ENCODE assay signal across 10 mouse cellular contexts in genomic region chr17:56608699-56609098, GRCm38 (mm10). TPM values are rescaled to one million over a fixed set of nuclear protein-coding genes. Genes with fewer than 3 reads are reported as not detected.
DNase-seq lines count a peak whose midpoint lies in the region; ATAC-seq and TF ChIP-seq lines count a peak whose summit lies in the region.
"Had no signal": no experiment of that assay in that cellular context is flagged by ENCODE, and none has a peak within 500 bp of the region (broad histone marks: within the 10 kb centered on the region; RNA-seq: fewer than 3 reads in every experiment).

No protein-coding gene starts in this region.

- peaks cover 42% of the 10 kb centered on the region for H3K36me3 ChIP-seq in heart, embryonic 12.5 days
- peaks cover 40% of the 10 kb centered on the region for H3K36me3 ChIP-seq in ES-E14 (ENCODE audit: control insufficient read depth, insufficient read depth, low read length, poor library complexity, severe bottlenecking)
- H3K36me3 ChIP-seq in forebrain, postnatal 0 days (ENCODE audit: insufficient read depth): peaks cover 38% of the 10 kb centered on the region
- H3K36me3 ChIP-seq in liver, postnatal 0 days (replicated peaks; ENCODE audit: insufficient read depth, low read length): peaks cover 38% of the 10 kb centered on the region

- peak overlapping the region; percentile 69 for H3K4me3 ChIP-seq in heart, embryonic 12.5 days
- peak overlapping the region; percentile 74 to 79; a peak in 3 of 4 replicates for H3K4me3 ChIP-seq in ES-E14 (ENCODE audit: insufficient read depth in 1 of 2, low read depth in 1 of 2, low read length in 2 of 2, poor library complexity in 1 of 2, severe bottlenecking in 1 of 2)
- H3K4me3 ChIP-seq in forebrain, postnatal 0 days (ENCODE audit: low read depth, low read length): peak overlapping the region; percentile 47
- peak overlapping the region; percentile 77 for H3K4me3 ChIP-seq in liver, postnatal 0 days (ENCODE audit: low read depth, low read length)

- peak overlapping the region; percentile 80; the same call in 1 of the 2 replicates for H3K27ac ChIP-seq in heart, embryonic 12.5 days (ENCODE audit: poor library complexity, severe bottlenecking)
- no peak overlapping the region for H3K27ac ChIP-seq in ES-E14 (ENCODE audit: insufficient read depth, low read depth, low read length, poor library complexity, severe bottlenecking)
- H3K27ac ChIP-seq in forebrain, postnatal 0 days (ENCODE audit: low read depth, low read length): 0 out of 2 replicates have a peak overlapping the region, but pooled peaks have one; percentile 35
- H3K27ac ChIP-seq in liver, postnatal 0 days (ENCODE audit: low read depth): peak overlapping the region; percentile 90

- intact Hi-C loops in heart, postnatal 14 days (cut with DNase I): no loop called here

- peak overlapping the region; percentile 93 for H3K9ac ChIP-seq in heart, embryonic 12.5 days
- H3K9ac ChIP-seq in ES-E14 (ENCODE audit: insufficient read depth, low read depth, low read length, poor library complexity, severe bottlenecking): peak overlapping the region; percentile 88
- peak overlapping the region; percentile 74 for H3K9ac ChIP-seq in forebrain, postnatal 0 days
- H3K9ac ChIP-seq in liver, postnatal 0 days (replicated peaks): peak overlapping the region; percentile 81

- no peaks in the 10 kb centered on the region for H3K27me3 ChIP-seq in heart, embryonic 12.5 days (replicated peaks)
- H3K27me3 ChIP-seq in forebrain, postnatal 0 days (ENCODE audit: insufficient read depth, low read length): no peaks in the 10 kb centered on the region
- H3K27me3 ChIP-seq in liver, postnatal 0 days (ENCODE audit: insufficient read depth, low read length): no peaks in the 10 kb centered on the region
- H3K27me3 ChIP-seq: Patski had no signal

- in situ Hi-C loops in ES-E14 (cut with MboI; ENCODE audit: low sequenced_read_pairs in 2 of 2, unreplicated experiment in 2 of 2): no loop called here

- ATAC-seq in heart, embryonic 12.5 days (ENCODE audit: insufficient number of reproducible peaks, low FRiP score): no peak
- ATAC-seq in forebrain, postnatal 0 days: no peak
- no peak for ATAC-seq in liver, postnatal 0 days

- no peak for TF ChIP-seq EP300 in liver, postnatal 0 days (IDR thresholded peaks at IDR 0.05; ENCODE audit: low read depth)

- peaks cover 34% of the 10 kb centered on the region for H3K4me1 ChIP-seq in heart, embryonic 12.5 days (replicated peaks)
- H3K4me1 ChIP-seq in ES-E14 (ENCODE audit: control insufficient read depth in 2 of 2, insufficient read depth in 2 of 2, low read length in 2 of 2, poor library complexity in 1 of 2): peaks cover 7 to 10% of the 10 kb centered on the region in 2 experiments
- H3K4me1 ChIP-seq in forebrain, postnatal 0 days (ENCODE audit: insufficient read depth): peaks cover 15% of the 10 kb centered on the region
- peaks cover 31% of the 10 kb centered on the region for H3K4me1 ChIP-seq in liver, postnatal 0 days (ENCODE audit: insufficient read depth)

- WGBS in heart, embryonic 12.5 days: 47% methylated on average over 5 of the region's 5 CpGs
- 58% methylated on average over 5 of the region's 5 CpGs for WGBS in forebrain, postnatal 0 days
- WGBS in liver, postnatal 0 days (ENCODE audit: insufficient replicate concordance): 34% methylated on average over 5 of the region's 5 CpGs

- peak overlapping the region; percentile 90 for H3K4me2 ChIP-seq in heart, embryonic 12.5 days
- H3K4me2 ChIP-seq in forebrain, postnatal 0 days (ENCODE audit: low read depth): peak overlapping the region; percentile 82
- peak overlapping the region; percentile 79 for H3K4me2 ChIP-seq in liver, postnatal 0 days (ENCODE audit: low read depth, low read length)

- no peaks in the 10 kb centered on the region for H3K9me3 ChIP-seq in heart, embryonic 12.5 days (replicated peaks)
- H3K9me3 ChIP-seq in ES-E14 (ENCODE audit: control insufficient read depth, insufficient read depth, low read depth, low read length): no peaks in the 10 kb centered on the region
- no peaks in the 10 kb centered on the region for H3K9me3 ChIP-seq in forebrain, postnatal 0 days (ENCODE audit: low read length)
- no peaks in the 10 kb centered on the region for H3K9me3 ChIP-seq in liver, postnatal 0 days (ENCODE audit: low read length)

- DNase-seq in heart, postnatal 14 days: no peak
- no peak for DNase-seq in ES-E14 (ENCODE audit: low read depth, low spot score)
- DNase-seq in forebrain, postnatal 0 days: no peak
- DNase-seq in liver, postnatal 0 days: no peak
- DNase-seq in adrenal gland, postnatal 25 days: no peak
- no peak for DNase-seq in gastrocnemius, adult 18-20 months (ENCODE audit: low spot score)
- DNase-seq in right cerebral cortex, adult 18-20 months: no peak
- DNase-seq: kidney, postnatal 14 days had no signal

- TF ChIP-seq CTCF in forebrain, postnatal 0 days (IDR thresholded peaks at IDR 0.05; ENCODE audit: low read depth): no peak
- TF ChIP-seq CTCF in liver, postnatal 0 days (IDR thresholded peaks at IDR 0.05; ENCODE audit: low read depth): no peak

TF ChIP-seq in ES-E14, 5 proteins besides CTCF, POLR2A, EP300 and RAD21:
- no peak for TF ChIP-seq ZNF384 (IDR thresholded peaks at IDR 0.05; ENCODE audit: low read depth, low read length)
- TF ChIP-seq CHD2 (IDR thresholded peaks at IDR 0.05; ENCODE audit: low read depth, low read length): no peak

RNA-seq across cellular contexts. Expression of gene 2410015M20Rik, which starts 0.9 kb away (rescaled TPM):
- polyA plus RNA-seq in heart, embryonic 12.5 days (2016; fragmentation: Nextera tagmentation; extraction: Ambion mirVana): 253 and 282 TPM in 2 replicates
- 100 to 1,000 TPM; 347 to 349 TPM for total RNA-seq in heart, postnatal 14 days (2021)
- 236 and 294 TPM in 2 replicates for total RNA-seq in ES-E14 (2012; rRNA removed)
- 66.0 and 124 TPM in 2 replicates for total RNA-seq in forebrain, postnatal 0 days (2014; rRNA removed)
- 208 and 263 TPM in 2 replicates for polyA plus RNA-seq in forebrain, postnatal 0 days (2015; fragmentation: Nextera tagmentation; extraction: Ambion mirVana)
- 259 and 260 TPM in 2 replicates for polyA plus RNA-seq in liver, postnatal 0 days (2015; fragmentation: Nextera tagmentation; extraction: Ambion mirVana)
- total RNA-seq in adrenal gland, postnatal 25 days (2021): 303 and 325 TPM in 2 replicates
- total RNA-seq in gastrocnemius, adult 18-20 months (2021): 100 to 1,000 TPM; 137 to 141 TPM

RNA-seq across cellular contexts. Expression of gene Rpl36, which starts 4.5 kb away (rescaled TPM):
- polyA plus RNA-seq in heart, embryonic 12.5 days (2016; fragmentation: Nextera tagmentation; extraction: Ambion mirVana): 1,231 and 1,273 TPM in 2 replicates
- 100 to 1,000 TPM; 717 to 746 TPM for total RNA-seq in heart, postnatal 14 days (2021)
- 3,972 and 4,168 TPM in 2 replicates for total RNA-seq in ES-E14 (2012; rRNA removed)
- total RNA-seq in forebrain, postnatal 0 days (2014; rRNA removed): 807 and 1,399 TPM in 2 replicates
- 1,145 and 1,575 TPM in 2 replicates for polyA plus RNA-seq in forebrain, postnatal 0 days (2015; fragmentation: Nextera tagmentation; extraction: Ambion mirVana)
- polyA plus RNA-seq in liver, postnatal 0 days (2015; fragmentation: Nextera tagmentation; extraction: Ambion mirVana): 1,436 and 1,479 TPM in 2 replicates
- total RNA-seq in adrenal gland, postnatal 25 days (2021): 836 and 891 TPM in 2 replicates
- total RNA-seq in gastrocnemius, adult 18-20 months (2021): 100 to 1,000 TPM; 632 to 662 TPM

RNA-seq across cellular contexts. Expression of gene Lonp1, which starts 18.0 kb away (rescaled TPM):
- polyA plus RNA-seq in heart, embryonic 12.5 days (2016; fragmentation: Nextera tagmentation; extraction: Ambion mirVana): 66.2 and 67.3 TPM in 2 replicates
- 100 to 1,000 TPM in 1 of 2 experiments, 10 to 100 TPM in 1; 97.3 to 104 TPM for total RNA-seq in heart, postnatal 14 days (2021)
- 169 and 222 TPM in 2 replicates for total RNA-seq in ES-E14 (2012; rRNA removed)
- 64.9 and 76.3 TPM in 2 replicates for total RNA-seq in forebrain, postnatal 0 days (2014; rRNA removed)
- polyA plus RNA-seq in forebrain, postnatal 0 days (2015; fragmentation: Nextera tagmentation; extraction: Ambion mirVana): 34.2 and 38.2 TPM in 2 replicates
- 29.8 and 31.9 TPM in 2 replicates for polyA plus RNA-seq in liver, postnatal 0 days (2015; fragmentation: Nextera tagmentation; extraction: Ambion mirVana)
- 540 and 560 TPM in 2 replicates for total RNA-seq in adrenal gland, postnatal 25 days (2021)
- total RNA-seq in gastrocnemius, adult 18-20 months (2021): 10 to 100 TPM; 64.9 to 65.8 TPM

RNA-seq across cellular contexts. Expression of gene Catsperd, which starts 19.2 kb away (rescaled TPM):
- polyA plus RNA-seq in heart, embryonic 12.5 days (2016; fragmentation: Nextera tagmentation; extraction: Ambion mirVana): 0.28 and 0.42 TPM in 2 replicates
- not detected for total RNA-seq in heart, postnatal 14 days (2021)
- 1.2 and 1.3 TPM in 2 replicates for total RNA-seq in ES-E14 (2012; rRNA removed)
- total RNA-seq in forebrain, postnatal 0 days (2014; rRNA removed): 0.81 and 1.5 TPM in 2 replicates
- polyA plus RNA-seq in forebrain, postnatal 0 days (2015; fragmentation: Nextera tagmentation; extraction: Ambion mirVana): 0.94 and 1.2 TPM in 2 replicates
- polyA plus RNA-seq in liver, postnatal 0 days (2015; fragmentation: Nextera tagmentation; extraction: Ambion mirVana): 0.33 and 0.60 TPM in 2 replicates
- total RNA-seq in adrenal gland, postnatal 25 days (2021): 3.2 and 4.0 TPM in 2 replicates
- under 1 TPM in 1 of 2 experiments, not detected in 1; 0.16 TPM for total RNA-seq in gastrocnemius, adult 18-20 months (2021)

RNA-seq across cellular contexts. Expression of gene Safb, which starts 24.1 kb away (rescaled TPM):
- 93.1 and 101 TPM in 2 replicates for polyA plus RNA-seq in heart, embryonic 12.5 days (2016; fragmentation: Nextera tagmentation; extraction: Ambion mirVana)
- 10 to 100 TPM; 78.1 to 88.8 TPM for total RNA-seq in heart, postnatal 14 days (2021)
- total RNA-seq in ES-E14 (2012; rRNA removed): 116 and 127 TPM in 2 replicates
- total RNA-seq in forebrain, postnatal 0 days (2014; rRNA removed): 56.0 and 71.7 TPM in 2 replicates
- polyA plus RNA-seq in forebrain, postnatal 0 days (2015; fragmentation: Nextera tagmentation; extraction: Ambion mirVana): 61.8 and 82.8 TPM in 2 replicates
- polyA plus RNA-seq in liver, postnatal 0 days (2015; fragmentation: Nextera tagmentation; extraction: Ambion mirVana): 27.0 and 28.4 TPM in 2 replicates
- total RNA-seq in adrenal gland, postnatal 25 days (2021): 143 and 157 TPM in 2 replicates
- total RNA-seq in gastrocnemius, adult 18-20 months (2021): 10 to 100 TPM; 39.2 to 49.7 TPM
